Mouse (Mus musculus) neural tube, embryonic 15.5 days (tissue): ENCODE results near the gene Gm20449. TPM values are rescaled to one million over a fixed set of nuclear protein-coding genes. Genes with fewer than 3 reads are reported as not detected.
"Not testable (repeated sequence)": the region's sequence is repeated elsewhere in the genome, so short reads cannot be mapped to it uniquely, and the experiment has no call there.

ENCODE experiments used
- ATAC-seq: fragments of 200-750 bp; cut with Nextera tagmentation; 2 replicates; pipeline ENCODE4 v1.8.0; 2017; ENCODE audit warnings: mild to moderate bottlenecking, moderate TSS enrichment, moderate library complexity; ENCODE audit not compliant: low FRiP score
- H3K27ac ChIP-seq: fragments of 300-500 bp; sonication (generic); replicated peaks from 2 replicates; pipeline ENCODE4 v1.5.1; 2015; ENCODE audit warnings: mild to moderate bottlenecking, inconsistent platforms
- H3K27me3 ChIP-seq: fragments of 300-500 bp; sonication (generic); replicated peaks from 2 replicates; pipeline ENCODE4 v1.6.1; 2015; ENCODE audit warnings: inconsistent platforms
- H3K36me3 ChIP-seq: fragments of 300-500 bp; sonication (generic); 2 replicates; pipeline ENCODE4 v1.6.1; 2015; ENCODE audit warnings: inconsistent platforms
- H3K4me1 ChIP-seq: fragments of 300-500 bp; sonication (generic); 2 replicates; pipeline ENCODE4 v1.6.1; 2015; ENCODE audit warnings: inconsistent platforms
- H3K4me2 ChIP-seq: fragments of 300-500 bp; sonication (generic); 2 replicates; pipeline ENCODE4 v1.6.1; 2015; ENCODE audit warnings: inconsistent platforms, mild to moderate bottlenecking, moderate library complexity
- H3K4me3 ChIP-seq: fragments of 300-500 bp; sonication (generic); replicated peaks from 2 replicates; pipeline ENCODE4 v1.5.1; 2015; ENCODE audit warnings: mild to moderate bottlenecking, inconsistent platforms
- H3K9ac ChIP-seq: fragments of 300-500 bp; sonication (generic); replicated peaks from 2 replicates; pipeline ENCODE4 v1.6.1; 2015; ENCODE audit warnings: mild to moderate bottlenecking, inconsistent platforms
- H3K9me3 ChIP-seq: fragments of 300-500 bp; sonication (generic); replicated peaks from 2 replicates; pipeline ENCODE4 v1.6.1; 2016; ENCODE audit warnings: inconsistent platforms
- WGBS: fragments of 180-500 bp; shearing (Covaris S2); methylation state at CpG from one replicate; pipeline ENCODE4 v1.1.7; 2015; ENCODE audit warnings: mixed read lengths; 5-methylcytosine and 5-hydroxymethylcytosine counted together
- polyA plus RNA-seq: library from polyadenylated mRNA; unstranded; fragments of >200 nt; fragmentation: Nextera tagmentation; extraction: Ambion mirVana; gene quantifications from 2 replicates; pipeline ENCODE4 v1.2.1, GENCODE M21; 2015

Gm20449 gene
- 0.09 and 0.20 TPM in 2 replicates for polyA plus RNA-seq

DNA sequence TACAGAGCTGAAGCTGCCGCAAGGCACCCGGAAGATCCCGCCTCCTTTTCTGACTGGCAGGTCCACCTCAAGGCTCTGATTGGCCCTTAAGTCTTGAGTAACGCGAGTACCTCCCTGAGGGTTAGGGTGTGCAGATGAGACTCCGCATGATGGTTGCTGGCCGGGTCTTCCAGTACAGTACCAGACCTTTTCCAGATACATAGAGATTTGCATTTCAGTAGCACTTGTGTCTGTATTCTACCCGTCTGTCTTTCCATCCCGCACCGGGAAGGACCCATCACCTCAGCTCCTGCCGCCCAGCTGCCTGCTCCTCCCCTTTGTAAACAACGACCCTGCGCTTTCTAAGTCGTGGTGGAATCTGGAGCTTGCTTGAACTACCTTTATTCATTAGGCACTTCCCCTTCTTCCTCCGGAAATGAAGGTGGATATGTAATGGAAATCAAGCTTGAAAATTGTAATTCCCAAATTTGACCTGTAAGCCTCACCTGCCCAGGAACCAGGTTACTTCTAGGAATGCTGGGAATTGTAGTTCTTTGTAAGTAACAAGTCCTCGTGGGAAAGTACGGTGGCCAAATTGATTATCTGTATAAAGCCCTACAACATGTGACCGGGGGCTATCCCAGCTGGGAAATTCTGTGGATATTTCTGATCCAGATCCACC lies at the start of gene Gm20449, which contains the start of gene AW146154:
TSS of gene Gm20449 (minus strand) at position 29 of the 661 bp plus-strand sequence.
TSS of gene AW146154 (minus strand) at position 502 of the 661 bp plus-strand sequence.
- WGBS = under 1% methylated on average over 18 of the region's 18 CpGs
- H3K36me3 ChIP-seq = peaks cover 6% of the 10 kb centered on the region
- H3K4me3 ChIP-seq = peak within 1 kb of the TSS; percentile 81
- H3K9ac ChIP-seq = peak within 1 kb of the TSS; percentile 62
- H3K27me3 ChIP-seq = no peaks in the 10 kb centered on the region
- no peaks in the 10 kb centered on the region for H3K9me3 ChIP-seq
- peak; percentile 98 for ATAC-seq
- H3K27ac ChIP-seq = peak within 1 kb of the TSS; percentile 80
- H3K4me2 ChIP-seq = peak within 1 kb of the TSS; percentile 85
- peaks cover 10% of the 10 kb centered on the region; the same call in 1 of the 2 replicates for H3K4me1 ChIP-seq

DNA sequence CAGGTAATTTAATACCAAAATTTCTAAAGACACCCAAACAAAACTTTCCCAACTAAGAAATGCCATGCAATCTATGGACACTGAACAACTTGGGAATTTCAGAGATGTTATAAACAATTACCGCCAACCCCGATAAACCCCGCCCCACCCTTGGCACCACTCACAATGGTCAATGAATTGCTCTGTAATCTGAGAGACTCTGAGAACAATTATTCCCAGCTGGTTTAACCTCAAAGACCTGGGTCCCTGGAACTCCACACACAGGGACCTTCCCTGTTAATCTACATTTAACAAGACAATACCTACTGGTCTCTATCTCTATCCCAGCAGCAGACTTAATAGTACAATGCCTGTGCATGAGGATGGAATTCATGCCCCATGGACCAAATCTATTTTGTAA lies 13.5 kb upstream of the Gm20449 start:
- no peak for ATAC-seq
- H3K9me3 ChIP-seq = 0 out of 2 replicates have a peak, but pooled peaks cover 2% of the 10 kb centered on the region
- H3K36me3 ChIP-seq = no peaks in the 10 kb centered on the region
- H3K4me3 ChIP-seq = no peak overlapping the region
- H3K4me2 ChIP-seq = no peak overlapping the region
- WGBS = 85% methylated on average over 3 of the region's 3 CpGs
- no peak overlapping the region for H3K9ac ChIP-seq
- H3K27ac ChIP-seq = no peak overlapping the region
- no peaks in the 10 kb centered on the region for H3K27me3 ChIP-seq
- no peaks in the 10 kb centered on the region for H3K4me1 ChIP-seq

DNA sequence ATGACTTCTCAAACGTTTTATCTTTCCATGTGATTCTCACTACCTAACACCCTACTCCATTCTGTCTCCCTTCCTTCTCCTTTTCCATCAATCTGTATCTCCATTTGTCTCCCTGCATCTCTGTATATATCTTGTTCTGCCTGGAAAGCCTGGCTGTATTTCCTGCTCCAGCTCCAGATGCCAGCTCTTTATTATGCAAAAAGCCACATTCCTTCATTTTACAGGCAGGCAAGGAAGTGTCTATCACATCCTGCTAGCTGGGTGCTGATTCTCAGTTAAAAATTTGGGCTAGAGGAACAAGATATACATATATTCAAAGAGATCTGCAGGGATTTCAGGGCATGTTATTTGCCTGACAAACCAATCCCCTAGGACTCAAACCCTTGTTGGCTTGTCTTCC lies 13.0 kb upstream of the Gm20449 start:
- no peak overlapping the region for H3K9ac ChIP-seq
- H3K9me3 ChIP-seq = no peaks in the 10 kb centered on the region
- no peaks in the 10 kb centered on the region for H3K36me3 ChIP-seq
- 14% methylated on average over 1 of the region's 1 CpGs for WGBS
- no peak overlapping the region for H3K4me3 ChIP-seq
- no peak for ATAC-seq
- H3K27me3 ChIP-seq = no peaks in the 10 kb centered on the region
- no peak overlapping the region for H3K27ac ChIP-seq
- H3K4me2 ChIP-seq = no peak overlapping the region
- H3K4me1 ChIP-seq = no peaks in the 10 kb centered on the region

DNA sequence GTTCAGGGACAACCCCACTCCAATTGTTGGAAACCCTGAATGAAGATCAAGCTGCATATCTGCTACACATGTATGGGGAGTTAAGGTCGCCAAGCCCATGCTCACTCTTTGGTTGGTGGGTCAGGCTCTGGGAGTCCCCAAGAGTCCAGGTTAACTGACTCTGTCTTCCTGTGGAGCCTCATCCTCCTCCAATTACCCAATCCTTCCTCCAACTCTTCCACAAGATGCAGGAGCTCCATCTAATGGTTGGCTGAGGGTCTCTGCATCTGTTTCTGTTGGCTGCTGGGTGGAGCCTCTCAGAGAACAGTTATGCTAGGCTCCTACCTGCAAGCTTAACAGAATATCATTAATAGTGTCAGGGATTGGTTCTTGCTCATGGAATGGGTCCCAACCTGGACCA lies 3.2 kb upstream of the Gm20449 start:
- ATAC-seq = no peak
- no peak overlapping the region for H3K27ac ChIP-seq
- H3K9ac ChIP-seq = no peak overlapping the region
- H3K36me3 ChIP-seq = no peaks in the 10 kb centered on the region
- 61% methylated on average over 1 of the region's 1 CpGs for WGBS
- no peak overlapping the region for H3K4me2 ChIP-seq
- peaks cover 10% of the 10 kb centered on the region; the same call in 1 of the 2 replicates for H3K4me1 ChIP-seq
- no peaks in the 10 kb centered on the region for H3K27me3 ChIP-seq
- H3K4me3 ChIP-seq = no peak overlapping the region
- no peaks in the 10 kb centered on the region for H3K9me3 ChIP-seq

DNA sequence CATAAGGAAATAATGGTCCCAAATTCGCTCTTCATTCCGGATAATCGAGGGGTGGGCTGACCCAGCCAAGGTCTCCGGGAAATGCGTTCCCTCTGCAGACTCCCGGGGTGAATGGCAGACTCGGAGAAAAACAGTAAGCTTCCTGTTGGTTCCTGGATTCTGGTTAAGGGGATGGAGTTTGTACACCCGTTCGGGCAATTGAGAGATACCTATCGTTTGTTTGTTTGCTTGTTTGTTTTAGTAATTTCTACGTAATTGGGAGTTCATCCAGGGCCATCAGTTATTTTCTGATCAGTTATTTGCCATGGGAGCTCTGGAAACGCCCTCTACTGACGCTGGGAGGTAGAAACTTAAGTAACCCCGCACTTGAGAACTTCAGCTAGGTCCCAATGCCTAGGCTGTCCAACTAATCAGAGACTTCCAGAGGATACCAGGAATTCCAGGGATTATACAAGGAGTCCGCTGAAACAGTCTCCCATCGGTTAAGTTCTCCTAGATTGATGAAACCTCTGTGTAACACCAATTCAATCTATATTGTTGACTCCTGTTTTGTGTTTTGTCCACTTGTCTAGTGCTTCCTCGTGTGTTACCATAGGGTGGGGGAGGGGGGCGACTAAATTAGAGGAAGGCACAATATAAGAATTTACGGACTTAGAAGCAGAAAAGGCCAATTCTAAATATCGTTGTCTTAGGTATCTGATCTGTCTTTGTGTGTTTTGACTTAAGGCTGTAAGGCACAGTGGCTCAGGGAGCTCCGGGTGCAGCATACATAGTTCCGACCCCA lies 1.1 kb upstream of the Gm20449 start:
- Histone ChIP-seq H3K36me3 (no peaks in the 10 kb centered on the region; the same call in 1 of the 2 replicates), H3K27ac (no peak overlapping the region), H3K9me3 (no peaks in the 10 kb centered on the region), H3K4me2 (peak overlapping the region; percentile 85), H3K4me3 (peak overlapping the region; percentile 81), H3K27me3 (no peaks in the 10 kb centered on the region), H3K4me1 (peaks cover 10% of the 10 kb centered on the region; the same call in 1 of the 2 replicates), H3K9ac (peak overlapping the region; percentile 62)
- peak; percentile 43 for ATAC-seq
- WGBS = 20% methylated on average over 22 of the region's 22 CpGs

DNA sequence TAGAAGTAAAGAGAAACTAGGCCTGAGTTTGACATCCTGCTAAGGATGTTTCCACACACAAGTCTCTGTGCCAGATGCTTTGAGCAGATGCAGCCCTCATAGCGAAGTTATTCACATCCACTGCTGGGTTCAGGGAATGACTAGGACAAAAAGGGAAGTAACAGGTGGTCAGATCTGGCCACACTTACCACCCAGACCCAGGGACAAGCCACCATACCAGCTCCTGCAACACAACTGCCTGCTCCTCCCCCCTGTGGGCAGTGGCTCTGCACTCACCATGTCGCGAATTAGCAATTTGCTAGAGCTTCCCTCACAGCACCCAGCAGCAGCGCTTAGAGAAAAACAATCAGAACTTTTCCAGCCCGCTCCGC lies 214 bp downstream of the Gm20449 start:
- not testable (repeated sequence) for H3K36me3 ChIP-seq, H3K27me3 ChIP-seq, H3K4me1 ChIP-seq, H3K9me3 ChIP-seq, ATAC-seq
- Histone ChIP-seq H3K27ac (peak overlapping the region; percentile 80), H3K9ac (peak overlapping the region; percentile 62), H3K4me3 (peak overlapping the region; percentile 81), H3K4me2 (peak overlapping the region; percentile 85)
- 0% methylated on average over 6 of the region's 6 CpGs for WGBS

DNA sequence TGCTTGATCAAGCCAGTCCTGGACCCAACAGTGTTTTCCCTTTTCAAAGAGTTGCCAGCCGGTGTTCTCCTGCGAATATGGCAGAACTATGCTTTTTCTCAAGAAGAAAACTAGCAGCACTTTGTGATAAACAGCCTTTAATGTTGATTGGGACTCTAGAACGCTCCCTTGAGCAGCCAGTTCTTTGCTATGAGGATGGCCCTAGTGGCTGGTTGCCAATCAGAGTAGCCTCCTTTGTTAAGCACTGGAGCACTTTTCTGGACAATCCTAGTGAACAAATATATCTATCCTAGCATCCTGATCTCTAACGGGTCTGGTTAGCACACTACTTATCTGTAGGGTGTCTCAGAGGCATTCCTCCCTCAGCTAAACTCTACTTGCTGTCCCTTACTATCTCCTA lies 753 bp downstream of the Gm20449 start:
- H3K9me3 ChIP-seq, ATAC-seq, H3K27me3 ChIP-seq, H3K4me1 ChIP-seq, H3K27ac ChIP-seq, H3K36me3 ChIP-seq, H3K9ac ChIP-seq: not testable (repeated sequence)
- Histone ChIP-seq H3K4me2 (peak overlapping the region; percentile 85), H3K4me3 (peak overlapping the region; percentile 81)
- 76% methylated on average over 3 of the region's 4 CpGs for WGBS

DNA sequence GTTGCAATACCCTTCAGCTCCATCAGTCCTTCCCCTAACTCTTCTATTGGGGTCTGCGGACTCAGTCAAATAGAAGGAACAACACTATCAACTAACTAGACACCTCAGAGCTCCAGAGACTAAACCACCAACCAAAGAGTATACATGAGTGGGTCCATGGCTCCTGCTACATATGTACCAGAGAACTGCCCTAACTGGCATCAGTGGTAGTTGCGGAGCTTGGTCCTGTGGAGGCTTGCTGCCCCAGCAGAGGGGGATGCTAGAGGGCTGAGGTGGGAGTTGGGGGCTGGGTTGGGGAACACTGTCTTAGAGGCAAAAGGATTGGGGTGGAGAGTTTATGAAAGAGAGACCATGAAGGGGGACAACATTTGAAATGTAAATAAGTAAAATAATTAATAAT lies 1.3 kb downstream of the Gm20449 start:
- no peaks in the 10 kb centered on the region for H3K27me3 ChIP-seq
- no peak overlapping the region for H3K4me2 ChIP-seq
- no peak overlapping the region for H3K9ac ChIP-seq
- H3K4me3 ChIP-seq = no peak overlapping the region
- peaks cover 10% of the 10 kb centered on the region; the same call in 1 of the 2 replicates for H3K4me1 ChIP-seq
- peaks cover 6% of the 10 kb centered on the region for H3K36me3 ChIP-seq
- WGBS = 96% methylated on average over 2 of the region's 2 CpGs
- H3K27ac ChIP-seq = no peak overlapping the region
- no peak for ATAC-seq
- 0 out of 2 replicates have a peak, but pooled peaks cover 2% of the 10 kb centered on the region for H3K9me3 ChIP-seq

DNA sequence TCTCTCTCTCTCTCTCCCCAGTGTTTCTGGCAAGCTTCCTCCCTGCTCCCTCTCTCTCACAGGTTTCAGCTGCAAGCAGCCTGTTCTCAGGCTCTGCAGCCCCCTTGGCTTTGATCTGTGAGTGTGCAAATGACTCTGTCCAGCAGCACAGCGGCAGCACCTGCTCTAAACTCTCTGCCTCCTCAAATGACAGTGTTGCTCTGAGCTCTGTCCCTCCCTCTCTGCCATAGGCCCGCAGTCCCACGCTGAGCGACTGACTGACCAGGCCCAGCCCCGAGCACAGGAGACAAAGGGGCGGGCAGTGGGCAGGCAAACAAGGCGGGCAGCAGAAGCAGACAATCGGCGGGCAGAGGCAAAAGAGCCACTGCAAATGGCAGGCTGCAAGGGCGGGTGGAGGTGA lies 47.4 kb downstream of the Gm20449 start:
- H3K27ac ChIP-seq = no peak overlapping the region
- H3K9ac ChIP-seq = peak overlapping the region; percentile 30; the same call in 1 of the 2 replicates
- H3K27me3 ChIP-seq = no peaks in the 10 kb centered on the region
- H3K4me3 ChIP-seq = no peak overlapping the region
- peak overlapping the region; percentile 28 for H3K4me2 ChIP-seq
- 9% methylated on average over 10 of the region's 10 CpGs for WGBS
- H3K36me3 ChIP-seq = no peaks in the 10 kb centered on the region
- peak; percentile 57; the same call in 1 of the 2 replicates for ATAC-seq
- H3K9me3 ChIP-seq = no peaks in the 10 kb centered on the region
- no peaks in the 10 kb centered on the region for H3K4me1 ChIP-seq

DNA sequence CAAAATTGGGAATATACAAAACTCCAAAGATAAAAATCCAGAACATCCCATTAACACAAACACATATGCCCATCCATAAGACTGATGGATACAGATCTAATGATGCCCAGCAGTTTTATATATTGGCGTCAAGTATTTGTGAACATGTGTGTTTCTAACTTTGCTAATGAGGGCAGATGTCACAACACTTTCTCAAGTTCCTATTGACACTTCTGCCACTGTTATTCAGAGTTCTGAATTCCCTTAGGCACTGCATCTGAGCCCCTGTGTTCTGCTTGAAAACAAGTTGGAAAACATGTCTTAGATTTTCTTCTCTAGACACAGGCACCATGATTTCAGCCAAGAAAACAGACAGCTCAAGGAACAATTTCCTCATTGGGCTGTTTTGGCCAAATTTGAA lies 50.6 kb downstream of the Gm20449 start, which contains the start of gene Vmn2r57:
TSS of gene Vmn2r57 (minus strand) at position 101 of the 400 bp plus-strand sequence.
- not testable (repeated sequence) for H3K9ac ChIP-seq, H3K4me3 ChIP-seq, H3K27me3 ChIP-seq, ATAC-seq, H3K27ac ChIP-seq, H3K4me1 ChIP-seq, H3K4me2 ChIP-seq, H3K36me3 ChIP-seq, H3K9me3 ChIP-seq
- 73% methylated on average over 1 of the region's 1 CpGs for WGBS

DNA sequence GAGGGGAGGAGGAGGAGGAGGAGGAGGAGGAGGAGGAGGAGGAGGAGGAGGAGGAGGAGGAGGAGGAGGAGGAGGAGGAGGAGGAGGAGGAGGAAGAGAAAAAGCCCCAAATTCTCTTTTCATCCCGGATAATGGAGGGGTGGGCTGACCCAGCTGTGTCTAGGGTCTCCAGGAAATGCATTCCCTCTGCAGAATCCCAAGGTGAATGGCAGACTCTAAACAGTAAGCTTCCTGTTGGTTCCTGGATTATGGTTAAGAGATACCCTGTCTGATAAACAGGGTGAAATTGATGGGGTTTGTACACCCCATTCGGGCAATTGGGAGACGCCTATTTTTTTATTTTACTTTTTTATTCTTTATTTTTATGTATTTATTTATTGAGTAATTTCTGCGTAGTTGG lies 105.1 kb downstream of the Gm20449 start:
- Histone ChIP-seq H3K9ac (no peak overlapping the region), H3K27me3 (no peaks in the 10 kb centered on the region), H3K36me3 (no peaks in the 10 kb centered on the region), H3K4me3 (peak overlapping the region; percentile 23), H3K4me1 (peaks cover 5% of the 10 kb centered on the region; the same call in 1 of the 2 replicates), H3K27ac (no peak overlapping the region), H3K9me3 (no peaks in the 10 kb centered on the region), H3K4me2 (peak overlapping the region; percentile 63)
- 73% methylated on average over 4 of the region's 4 CpGs for WGBS
- peak; percentile 33; the same call in 1 of the 2 replicates for ATAC-seq
